Mouse (Mus musculus): ENCODE measurements around the gene Fzd4. TPM values are rescaled to one million over a fixed set of nuclear protein-coding genes. Genes with fewer than 3 reads are reported as not detected.

Fzd4 gene
- polyA plus RNA-seq, 1 experiment from 2014 or later = 2.6 TPM

DNA sequence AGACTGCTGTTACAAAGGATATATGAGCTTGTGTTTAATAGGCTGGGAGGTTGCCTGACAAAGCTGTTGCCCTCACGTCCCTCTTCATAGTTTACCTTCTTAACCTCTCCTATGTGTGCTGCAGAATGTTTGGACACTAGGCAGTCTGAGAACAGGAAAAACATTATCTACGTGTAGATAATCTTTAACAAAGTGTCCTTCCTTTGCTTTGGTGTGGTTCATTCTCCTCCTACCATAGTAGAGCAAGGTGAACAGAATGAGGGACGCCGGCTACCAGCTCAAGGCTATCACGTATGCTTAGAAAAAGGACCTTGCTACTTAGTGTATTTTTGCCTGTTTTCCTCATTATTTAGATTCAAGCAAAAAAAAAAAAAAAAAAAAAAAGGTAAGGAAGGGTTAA is 24.6 kb downstream of the Fzd4 start:
- Histone ChIP-seq H3K4me1 (ENCODE audit: control insufficient read depth, insufficient read depth, low read length) (no peaks in the 10 kb centered on the region), H3K27ac (replicated peaks; ENCODE audit: low read depth, low read length) (no peak overlapping the region), H3K9me3 (ENCODE audit: control insufficient read depth, low read length) (no peaks in the 10 kb centered on the region), H3K4me3 (replicated peaks; ENCODE audit: low read depth, low read length) (no peak overlapping the region), H3K36me3 (ENCODE audit: control insufficient read depth, insufficient read depth, low read length) (no peaks in the 10 kb centered on the region), H3K4me2 (ENCODE audit: low read length) (no peak overlapping the region), H3K9ac (replicated peaks; ENCODE audit: low read length) (no peak overlapping the region), H3K27me3 (ENCODE audit: control insufficient read depth, insufficient read depth, low read length) (no peaks in the 10 kb centered on the region)
- DNase-seq = no peak
- no peak for ATAC-seq (ENCODE audit: low FRiP score, low TSS enrichment)
- WGBS = 92% methylated on average over 5 of the region's 5 CpGs

DNA sequence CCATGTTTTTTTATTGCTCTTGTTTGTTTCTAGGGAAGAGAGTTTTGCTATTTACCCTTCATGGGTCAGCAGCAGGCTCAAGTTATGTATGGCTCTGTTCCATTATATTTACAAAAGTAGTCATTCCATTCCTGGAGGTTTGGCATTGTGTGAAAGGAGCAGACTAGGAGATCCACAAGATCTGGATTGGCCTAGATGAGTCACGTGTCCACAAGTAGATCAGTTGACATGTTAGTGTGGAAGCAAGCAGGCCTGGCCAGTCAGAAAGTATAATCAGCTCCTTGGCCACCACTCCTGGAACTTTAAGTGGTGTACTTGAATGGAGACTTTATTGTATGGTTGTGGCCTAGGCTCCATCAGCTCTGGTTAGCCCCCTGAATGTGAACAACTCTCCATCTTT is 25.2 kb downstream of the Fzd4 start:
- H3K9me3 ChIP-seq (ENCODE audit: control insufficient read depth, low read length) = no peaks in the 10 kb centered on the region
- ATAC-seq (ENCODE audit: low FRiP score, low TSS enrichment) = no peak
- H3K36me3 ChIP-seq (ENCODE audit: control insufficient read depth, insufficient read depth, low read length) = no peaks in the 10 kb centered on the region
- H3K27ac ChIP-seq (replicated peaks; ENCODE audit: low read depth, low read length) = no peak overlapping the region
- H3K4me3 ChIP-seq (replicated peaks; ENCODE audit: low read depth, low read length) = no peak overlapping the region
- H3K9ac ChIP-seq (replicated peaks; ENCODE audit: low read length) = no peak overlapping the region
- DNase-seq = no peak
- no peaks in the 10 kb centered on the region for H3K27me3 ChIP-seq (ENCODE audit: control insufficient read depth, insufficient read depth, low read length)
- H3K4me2 ChIP-seq (ENCODE audit: low read length) = no peak overlapping the region
- WGBS = 82% methylated on average over 1 of the region's 1 CpGs
- no peaks in the 10 kb centered on the region for H3K4me1 ChIP-seq (ENCODE audit: control insufficient read depth, insufficient read depth, low read length)

DNA sequence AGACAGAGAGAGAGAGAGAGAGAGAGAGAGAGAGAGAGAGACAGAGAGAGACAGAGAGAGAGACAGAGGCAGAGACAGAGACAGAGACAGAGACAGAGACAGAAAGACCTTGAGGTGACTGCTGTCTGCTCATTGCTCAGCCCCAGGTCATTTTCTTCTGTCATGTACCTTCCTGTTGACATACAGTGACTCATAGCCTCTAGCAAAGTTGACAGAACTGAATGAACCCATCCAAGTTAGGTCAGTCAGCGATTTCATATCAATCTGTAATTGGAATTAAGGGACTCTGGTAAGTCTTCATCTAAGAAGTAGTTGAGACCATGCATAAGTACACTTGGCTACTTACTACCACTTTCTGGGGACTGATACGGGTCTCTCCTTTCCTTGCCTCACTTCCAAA is 27.0 kb downstream of the Fzd4 start:
- H3K4me3 ChIP-seq (replicated peaks; ENCODE audit: low read depth, low read length) = no peak overlapping the region
- no peaks in the 10 kb centered on the region for H3K4me1 ChIP-seq (ENCODE audit: control insufficient read depth, insufficient read depth, low read length)
- ATAC-seq (ENCODE audit: low FRiP score, low TSS enrichment) (no peak), DNase-seq (no peak)
- WGBS = 94% methylated on average over 2 of the region's 2 CpGs
- H3K9ac ChIP-seq (replicated peaks; ENCODE audit: low read length) = no peak overlapping the region
- H3K9me3 ChIP-seq (ENCODE audit: control insufficient read depth, low read length) = no peaks in the 10 kb centered on the region
- H3K27me3 ChIP-seq (ENCODE audit: control insufficient read depth, insufficient read depth, low read length) = no peaks in the 10 kb centered on the region
- H3K4me2 ChIP-seq (ENCODE audit: low read length) = no peak overlapping the region
- no peaks in the 10 kb centered on the region for H3K36me3 ChIP-seq (ENCODE audit: control insufficient read depth, insufficient read depth, low read length)
- no peak overlapping the region for H3K27ac ChIP-seq (replicated peaks; ENCODE audit: low read depth, low read length)

DNA sequence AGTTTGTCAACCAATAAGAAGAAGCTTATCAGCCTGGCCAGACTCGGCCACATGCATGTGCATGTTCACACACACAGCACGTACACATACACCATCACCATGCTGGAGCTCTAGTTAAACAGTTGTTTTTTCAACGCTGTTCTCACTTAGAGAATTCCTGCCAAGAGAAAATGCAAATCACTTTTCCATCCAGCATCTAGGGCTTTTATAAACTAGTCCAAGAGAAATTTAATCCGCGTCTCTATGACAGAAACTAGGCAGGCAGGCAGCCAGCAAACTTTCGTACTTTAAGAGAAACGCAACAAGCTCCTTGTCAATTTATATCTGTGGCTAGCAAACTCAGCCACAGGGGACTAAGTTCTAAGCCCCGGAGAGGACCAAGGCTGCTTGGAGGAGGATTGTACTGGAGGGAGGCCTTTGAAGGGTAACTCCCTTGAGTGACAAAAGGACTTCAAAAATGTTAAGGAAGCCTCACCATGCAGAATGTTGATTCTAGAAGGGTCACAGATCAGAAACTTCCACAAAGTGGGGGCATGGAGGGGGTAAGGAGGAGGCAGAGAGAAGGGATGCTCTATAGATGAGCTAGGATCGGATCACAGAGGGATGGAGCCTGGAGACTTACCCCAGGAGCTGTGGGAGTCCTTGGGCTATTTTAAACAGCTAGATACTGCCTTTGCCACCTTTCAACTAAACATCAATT is 29.2 kb downstream of the Fzd4 start:
- H3K4me2 ChIP-seq (ENCODE audit: low read length) = no peak overlapping the region
- no peaks in the 10 kb centered on the region for H3K36me3 ChIP-seq (ENCODE audit: control insufficient read depth, insufficient read depth, low read length)
- no peaks in the 10 kb centered on the region for H3K27me3 ChIP-seq (ENCODE audit: control insufficient read depth, insufficient read depth, low read length)
- no peak overlapping the region for H3K9ac ChIP-seq (replicated peaks; ENCODE audit: low read length)
- H3K4me3 ChIP-seq (replicated peaks; ENCODE audit: low read depth, low read length) = no peak overlapping the region
- WGBS = 66% methylated on average over 9 of the region's 9 CpGs
- ATAC-seq (ENCODE audit: low FRiP score, low TSS enrichment) (no peak), DNase-seq (peak; percentile 19)
- no peak overlapping the region for H3K27ac ChIP-seq (replicated peaks; ENCODE audit: low read depth, low read length)
- H3K9me3 ChIP-seq (ENCODE audit: control insufficient read depth, low read length) = no peaks in the 10 kb centered on the region
- no peaks in the 10 kb centered on the region for H3K4me1 ChIP-seq (ENCODE audit: control insufficient read depth, insufficient read depth, low read length)

DNA sequence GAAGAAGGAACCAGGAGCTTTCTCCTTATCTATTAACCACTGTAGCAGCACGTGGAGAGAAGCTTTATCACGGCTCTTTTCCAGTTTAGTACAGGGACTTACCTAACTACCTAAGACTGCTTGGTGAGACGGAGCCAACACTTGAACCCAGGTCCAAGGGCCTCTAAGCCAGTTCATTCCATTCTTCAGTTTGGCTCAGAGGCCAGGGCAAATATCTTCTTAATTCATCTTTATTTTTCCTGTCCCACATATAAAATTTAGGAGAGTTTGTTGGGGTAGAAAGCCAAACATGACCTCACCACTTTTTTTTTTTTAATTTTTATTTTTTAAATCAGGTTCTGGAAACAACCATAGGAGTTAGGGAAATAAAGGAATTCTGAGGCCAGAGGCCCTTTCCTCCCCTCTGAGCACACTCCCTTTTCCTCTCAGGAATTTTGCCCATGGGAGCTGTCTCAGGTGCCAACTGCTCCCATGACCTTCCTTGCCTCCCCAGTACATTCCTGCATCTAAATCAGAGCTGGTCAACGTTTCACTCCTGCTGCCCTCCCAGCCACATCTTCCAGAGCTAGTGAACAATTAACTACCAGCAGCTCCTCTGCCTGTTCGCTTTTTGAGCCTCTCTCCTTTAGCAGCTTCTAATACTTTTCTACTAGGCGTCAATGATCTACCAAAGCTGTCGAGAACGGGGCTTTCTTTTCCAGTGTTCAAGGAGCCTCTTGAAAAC is 29.9 kb downstream of the Fzd4 start:
- Histone ChIP-seq H3K27me3 (ENCODE audit: control insufficient read depth, insufficient read depth, low read length) (no peaks in the 10 kb centered on the region), H3K4me1 (ENCODE audit: control insufficient read depth, insufficient read depth, low read length) (no peaks in the 10 kb centered on the region), H3K36me3 (ENCODE audit: control insufficient read depth, insufficient read depth, low read length) (no peaks in the 10 kb centered on the region), H3K4me2 (ENCODE audit: low read length) (no peak overlapping the region), H3K4me3 (replicated peaks; ENCODE audit: low read depth, low read length) (no peak overlapping the region), H3K9me3 (ENCODE audit: control insufficient read depth, low read length) (no peaks in the 10 kb centered on the region), H3K9ac (replicated peaks; ENCODE audit: low read length) (no peak overlapping the region), H3K27ac (replicated peaks; ENCODE audit: low read depth, low read length) (no peak overlapping the region)
- ATAC-seq (ENCODE audit: low FRiP score, low TSS enrichment) (no peak), DNase-seq (no peak)
- 70% methylated on average over 8 of the region's 8 CpGs for WGBS

DNA sequence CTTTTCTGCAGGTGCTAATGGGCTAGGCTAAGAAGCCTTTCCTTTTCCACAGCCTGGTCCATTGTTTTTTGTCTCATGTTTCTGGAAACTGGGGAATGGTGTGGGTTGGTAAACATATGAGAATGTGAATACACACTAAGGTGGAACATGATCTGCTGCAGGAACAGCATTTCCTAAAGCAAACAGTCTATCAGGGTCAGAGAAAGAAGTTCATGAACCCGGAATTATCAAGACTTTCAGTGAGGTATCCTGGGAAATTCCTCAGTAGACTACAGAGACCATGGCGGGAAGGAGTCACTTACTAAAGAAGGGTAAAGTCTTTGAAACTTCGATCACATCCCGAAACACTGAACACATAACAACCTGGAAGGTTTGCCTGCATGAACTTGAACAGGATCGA is 32.2 kb downstream of the Fzd4 start:
- Histone ChIP-seq H3K9ac (replicated peaks; ENCODE audit: low read length) (no peak overlapping the region), H3K27ac (replicated peaks; ENCODE audit: low read depth, low read length) (no peak overlapping the region), H3K4me3 (replicated peaks; ENCODE audit: low read depth, low read length) (no peak overlapping the region), H3K36me3 (ENCODE audit: control insufficient read depth, insufficient read depth, low read length) (no peaks in the 10 kb centered on the region), H3K4me1 (ENCODE audit: control insufficient read depth, insufficient read depth, low read length) (no peaks in the 10 kb centered on the region), H3K9me3 (ENCODE audit: control insufficient read depth, low read length) (no peaks in the 10 kb centered on the region), H3K4me2 (ENCODE audit: low read length) (no peak overlapping the region), H3K27me3 (ENCODE audit: control insufficient read depth, insufficient read depth, low read length) (no peaks in the 10 kb centered on the region)
- ATAC-seq (ENCODE audit: low FRiP score, low TSS enrichment) = no peak
- DNase-seq = no peak
- 92% methylated on average over 5 of the region's 5 CpGs for WGBS

DNA sequence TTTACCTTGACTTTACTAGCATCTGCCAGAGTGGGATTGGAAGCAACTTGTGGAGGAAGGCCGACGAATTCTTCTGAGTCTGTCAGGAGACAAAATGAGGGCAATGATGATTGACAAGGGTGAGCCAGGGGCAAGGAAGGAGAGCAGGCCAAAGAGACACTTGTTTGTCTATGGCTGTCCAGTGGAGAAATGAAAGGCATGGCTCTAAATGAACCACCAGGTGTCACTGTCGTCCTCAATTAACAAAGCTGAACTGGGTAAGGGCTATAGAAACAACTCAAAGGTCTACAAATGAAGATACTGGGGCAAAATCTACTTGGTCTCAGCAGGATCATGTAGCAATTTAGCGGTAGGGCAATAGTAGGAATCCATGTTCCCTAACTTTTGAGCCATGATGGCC is 33.4 kb downstream of the Fzd4 start:
- peak; percentile 61 for DNase-seq
- 58% methylated on average over 4 of the region's 4 CpGs for WGBS
- H3K27ac ChIP-seq (replicated peaks; ENCODE audit: low read depth, low read length) = no peak overlapping the region
- ATAC-seq (ENCODE audit: low FRiP score, low TSS enrichment) = no peak
- H3K27me3 ChIP-seq (ENCODE audit: control insufficient read depth, insufficient read depth, low read length) = no peaks in the 10 kb centered on the region
- H3K4me1 ChIP-seq (ENCODE audit: control insufficient read depth, insufficient read depth, low read length) = no peaks in the 10 kb centered on the region
- H3K9me3 ChIP-seq (ENCODE audit: control insufficient read depth, low read length) = no peaks in the 10 kb centered on the region
- H3K4me2 ChIP-seq (ENCODE audit: low read length) = no peak overlapping the region
- no peaks in the 10 kb centered on the region for H3K36me3 ChIP-seq (ENCODE audit: control insufficient read depth, insufficient read depth, low read length)
- no peak overlapping the region for H3K4me3 ChIP-seq (replicated peaks; ENCODE audit: low read depth, low read length)
- no peak overlapping the region for H3K9ac ChIP-seq (replicated peaks; ENCODE audit: low read length)

DNA sequence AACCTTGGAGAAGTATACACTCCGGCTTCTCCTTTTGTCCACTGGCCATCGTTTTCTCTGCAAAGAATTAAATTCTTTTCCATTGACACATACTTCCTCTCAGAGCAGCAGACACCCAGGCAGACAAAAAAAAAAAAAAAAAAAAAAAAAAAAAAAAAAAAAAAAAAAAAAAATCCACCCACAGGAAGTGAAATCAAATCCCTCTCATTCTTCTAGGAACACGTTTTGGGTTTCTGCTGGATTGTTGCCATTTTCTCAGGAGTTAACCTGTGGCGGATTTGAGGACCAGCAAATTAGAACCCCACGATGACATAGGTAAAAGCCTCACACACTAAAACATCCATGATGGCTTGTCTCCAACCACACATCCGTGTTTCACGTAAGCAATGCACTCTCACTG is 37.1 kb downstream of the Fzd4 start:
- no peaks in the 10 kb centered on the region for H3K36me3 ChIP-seq (ENCODE audit: control insufficient read depth, insufficient read depth, low read length)
- DNase-seq = no peak
- no peaks in the 10 kb centered on the region for H3K4me1 ChIP-seq (ENCODE audit: control insufficient read depth, insufficient read depth, low read length)
- H3K9me3 ChIP-seq (ENCODE audit: control insufficient read depth, low read length) = no peaks in the 10 kb centered on the region
- no peak for ATAC-seq (ENCODE audit: low FRiP score, low TSS enrichment)
- WGBS = 84% methylated on average over 7 of the region's 7 CpGs
- H3K9ac ChIP-seq (replicated peaks; ENCODE audit: low read length) = no peak overlapping the region
- no peaks in the 10 kb centered on the region for H3K27me3 ChIP-seq (ENCODE audit: control insufficient read depth, insufficient read depth, low read length)
- H3K4me3 ChIP-seq (replicated peaks; ENCODE audit: low read depth, low read length) = no peak overlapping the region
- H3K4me2 ChIP-seq (ENCODE audit: low read length) = no peak overlapping the region
- H3K27ac ChIP-seq (replicated peaks; ENCODE audit: low read depth, low read length) = no peak overlapping the region

DNA sequence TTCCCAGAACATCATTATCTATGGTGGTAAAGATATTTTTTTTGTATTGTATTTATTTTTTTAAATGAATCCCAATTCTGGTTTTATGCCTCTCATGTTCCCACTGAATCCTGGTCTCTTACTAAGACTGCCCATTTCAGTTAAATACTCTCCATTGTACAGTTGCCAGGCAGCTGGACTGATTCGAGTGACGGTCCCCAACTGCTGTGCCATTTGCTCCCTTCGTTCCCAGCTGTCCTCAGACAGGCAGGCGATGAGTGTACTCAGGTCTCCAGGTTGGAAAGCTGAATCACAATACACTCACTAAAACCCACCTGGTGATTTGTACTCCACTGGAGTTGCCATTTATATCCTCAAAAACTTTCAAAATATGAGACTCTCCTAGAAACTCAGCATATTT is 38.1 kb downstream of the Fzd4 start:
- Histone ChIP-seq H3K9me3 (ENCODE audit: control insufficient read depth, low read length) (no peaks in the 10 kb centered on the region), H3K4me3 (replicated peaks; ENCODE audit: low read depth, low read length) (no peak overlapping the region), H3K27me3 (ENCODE audit: control insufficient read depth, insufficient read depth, low read length) (no peaks in the 10 kb centered on the region), H3K36me3 (ENCODE audit: control insufficient read depth, insufficient read depth, low read length) (no peaks in the 10 kb centered on the region), H3K4me2 (ENCODE audit: low read length) (no peak overlapping the region), H3K27ac (replicated peaks; ENCODE audit: low read depth, low read length) (no peak overlapping the region), H3K4me1 (ENCODE audit: control insufficient read depth, insufficient read depth, low read length) (no peaks in the 10 kb centered on the region), H3K9ac (replicated peaks; ENCODE audit: low read length) (no peak overlapping the region)
- ATAC-seq (ENCODE audit: low FRiP score, low TSS enrichment) (no peak), DNase-seq (no peak)
- 59% methylated on average over 4 of the region's 4 CpGs for WGBS

Data from midbrain, embryonic 14.5 days (tissue).